Mouse (Mus musculus) kidney, postnatal 10 days (tissue): ENCODE measurements around the gene Rgma.
A peak's percentile ranks its signal among the peaks of the same experiment; 100 is the strongest.

ENCODE experiments used
- DNase-seq: peaks from one replicate; pipeline ENCODE4 v3.0.0; 2021; ENCODE audit warnings: mixed read lengths

The Rgma gene

DNA sequence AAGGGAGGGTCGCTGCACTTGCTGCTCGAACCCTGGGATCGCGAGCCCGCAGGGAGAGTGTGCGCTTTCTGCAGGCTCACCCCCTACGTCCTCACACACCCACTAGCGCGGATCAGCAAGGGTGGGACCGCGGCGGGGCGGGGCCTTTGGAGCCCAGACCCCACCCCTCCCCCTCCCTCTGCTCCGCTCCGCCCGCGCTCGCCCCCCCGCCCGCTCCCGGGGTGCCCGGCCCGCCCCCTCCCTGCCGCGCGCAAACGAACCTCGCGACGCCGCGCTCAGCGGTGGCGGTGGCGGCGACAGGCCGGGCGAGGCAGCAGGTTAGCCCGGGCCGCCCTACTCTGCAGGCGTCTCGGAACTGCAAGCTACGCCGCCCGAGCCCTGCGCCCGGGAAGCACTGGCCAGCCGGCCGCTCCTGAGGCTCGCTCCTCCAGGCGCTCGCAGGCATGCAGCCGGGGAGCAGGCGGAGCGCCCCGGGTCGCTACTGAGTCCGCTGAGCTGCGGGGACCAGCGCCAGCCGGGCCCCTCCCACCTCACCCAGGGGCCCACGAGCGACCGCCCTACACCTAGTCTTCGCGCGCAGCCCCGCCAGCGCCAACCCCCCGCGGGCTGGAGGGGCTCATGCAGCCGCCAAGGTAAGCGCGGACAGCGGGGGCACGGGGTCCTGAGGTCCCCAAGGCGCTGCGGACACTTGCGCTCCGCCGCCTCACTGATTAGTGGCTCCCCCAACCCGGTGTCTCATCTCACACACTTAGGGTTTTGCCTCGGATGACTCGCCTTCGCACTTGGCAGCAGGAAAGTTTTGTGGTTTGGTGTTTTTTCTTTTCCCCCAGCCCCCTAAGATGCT is at the start of gene Rgma:
Gene Rgma (plus strand): TSS at position 253 of the 844 bp plus-strand sequence.
- DNase-seq = peak; percentile 76

DNA sequence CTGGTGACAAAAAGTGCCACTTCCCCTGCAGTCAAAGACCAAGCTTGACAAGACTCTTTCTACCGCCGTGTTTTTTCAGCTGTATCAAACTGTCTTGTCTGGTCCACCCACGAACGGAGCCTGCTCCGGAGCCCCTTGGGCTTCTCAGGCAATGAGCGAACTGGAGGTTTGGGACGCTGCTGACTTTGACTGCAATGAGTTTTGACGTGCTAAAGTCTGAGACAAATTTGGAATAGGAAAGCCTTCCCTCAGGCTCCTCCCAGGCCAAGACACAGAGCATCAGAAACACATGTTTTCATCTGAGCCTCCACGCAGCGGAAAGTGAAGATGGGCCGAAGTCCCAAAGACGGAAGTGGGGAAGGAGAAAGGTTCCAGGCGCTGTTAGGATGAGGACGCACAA is 49.1 kb upstream of the Rgma start:
- no peak for DNase-seq

DNA sequence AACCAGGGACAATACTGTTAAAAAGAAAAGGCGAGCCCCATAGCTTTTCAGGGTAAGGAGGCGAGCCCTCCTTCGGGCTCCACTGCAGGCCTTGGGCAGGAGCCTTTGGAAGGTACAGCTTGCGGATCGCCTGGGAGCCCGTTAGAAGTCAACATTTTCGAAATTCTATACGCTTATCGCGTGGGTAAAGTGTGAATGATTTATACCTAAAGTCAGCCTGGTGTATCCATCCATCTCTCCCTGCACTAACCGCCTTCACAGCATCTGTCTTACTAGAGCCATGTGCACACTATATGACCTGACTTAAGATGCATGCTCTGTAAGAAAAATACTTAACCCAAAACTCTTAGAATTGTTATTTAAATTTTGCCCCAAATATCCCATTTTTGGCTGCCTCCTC is 48.6 kb upstream of the Rgma start:
- DNase-seq = no peak

GRCm38 (mm10) chr7:73327193-73327592 is 48.1 kb upstream of the Rgma start:
- DNase-seq = peak; percentile 60

DNA sequence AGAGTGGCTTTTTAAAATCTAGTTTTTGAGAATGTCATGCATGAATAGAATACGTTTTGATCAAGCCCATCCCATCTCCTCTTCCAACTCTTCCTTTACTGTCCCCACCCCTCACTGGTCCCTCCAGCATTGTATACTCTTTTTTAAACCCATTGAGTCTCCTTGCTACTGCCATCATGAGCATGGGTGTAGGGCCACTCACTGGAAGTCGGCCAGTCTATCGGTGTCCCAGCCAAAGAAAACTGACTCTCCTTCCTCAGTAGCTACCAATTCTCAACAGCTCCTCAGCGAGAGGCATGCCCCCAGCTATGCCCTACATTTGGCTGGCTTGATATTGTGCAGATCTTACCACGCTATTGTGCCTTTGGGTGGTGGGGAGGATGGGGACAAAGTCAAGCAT is 47.7 kb upstream of the Rgma start:
- no peak for DNase-seq

GRCm38 (mm10) chr7:73328653-73329207 is 46.6 kb upstream of the Rgma start:
- DNase-seq = no peak

GRCm38 (mm10) chr7:73330754-73331153 is 44.6 kb upstream of the Rgma start:
- DNase-seq = no peak

GRCm38 (mm10) chr7:73331645-73332044 is 43.7 kb upstream of the Rgma start:
- DNase-seq = no peak

DNA sequence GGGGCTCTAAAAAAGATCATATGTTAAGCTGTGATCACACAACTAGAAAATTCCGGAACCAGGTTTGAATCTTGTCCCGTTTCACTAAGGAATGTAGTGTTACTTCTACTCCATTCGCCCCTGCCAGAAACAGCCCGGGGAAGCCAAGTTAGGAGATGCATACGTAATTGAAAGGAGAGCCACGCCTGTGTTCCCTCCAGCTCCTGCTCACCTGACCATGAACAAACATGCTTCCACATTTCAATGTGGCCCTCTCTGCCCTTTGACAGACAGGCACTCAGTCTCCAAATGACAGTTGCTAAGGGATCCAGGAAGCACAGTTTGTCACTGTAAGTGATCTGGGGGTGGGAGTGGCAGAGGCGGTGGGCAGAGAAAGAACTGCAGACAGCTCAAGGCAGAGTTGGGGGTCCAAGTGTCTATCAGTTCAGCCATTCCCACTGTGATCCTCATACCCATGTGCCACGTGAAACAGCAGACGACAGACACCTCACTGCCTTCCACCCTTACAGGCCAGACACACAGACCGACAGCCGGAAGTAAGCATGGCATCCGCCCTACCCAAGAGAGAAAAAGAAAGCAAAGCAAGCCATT is 41.8 kb upstream of the Rgma start:
- DNase-seq = no peak

GRCm38 (mm10) chr7:73334883-73335282 is 40.4 kb upstream of the Rgma start:
- no peak for DNase-seq

GRCm38 (mm10) chr7:73336380-73336779 is 38.9 kb upstream of the Rgma start:
- DNase-seq = no peak

GRCm38 (mm10) chr7:73338353-73338752 is 37.0 kb upstream of the Rgma start:
- no peak for DNase-seq

- no peak for DNase-seq
Measured at GRCm38 (mm10) chr7:73343852-73344251, 31.5 kb upstream of the Rgma start.

DNA sequence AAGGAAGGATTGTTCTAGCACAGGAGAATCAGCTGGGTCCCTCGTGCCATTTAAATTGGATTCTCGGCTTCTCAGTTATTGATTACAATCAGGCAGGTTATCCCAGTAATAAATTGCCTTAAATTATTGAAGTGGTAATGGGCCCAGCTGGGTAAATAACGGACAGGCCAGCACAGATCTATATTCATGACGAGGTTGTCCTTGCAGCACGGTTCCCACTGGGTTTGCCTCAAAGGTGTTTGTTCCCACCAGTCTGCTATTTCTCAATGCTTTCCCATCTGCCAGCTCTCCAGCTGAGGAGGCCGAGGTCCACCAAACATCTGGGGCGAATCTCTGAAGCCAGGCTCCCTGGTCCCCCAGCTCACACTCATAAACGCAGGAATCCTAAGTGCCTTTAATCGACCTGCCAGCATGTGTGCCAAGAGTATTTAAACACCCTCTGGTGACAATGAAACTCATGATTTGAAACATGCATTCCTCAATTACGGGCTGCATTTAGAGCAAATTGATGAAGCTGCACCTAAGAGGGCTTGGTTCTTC is 26.7 kb upstream of the Rgma start:
- DNase-seq = no peak

DNA sequence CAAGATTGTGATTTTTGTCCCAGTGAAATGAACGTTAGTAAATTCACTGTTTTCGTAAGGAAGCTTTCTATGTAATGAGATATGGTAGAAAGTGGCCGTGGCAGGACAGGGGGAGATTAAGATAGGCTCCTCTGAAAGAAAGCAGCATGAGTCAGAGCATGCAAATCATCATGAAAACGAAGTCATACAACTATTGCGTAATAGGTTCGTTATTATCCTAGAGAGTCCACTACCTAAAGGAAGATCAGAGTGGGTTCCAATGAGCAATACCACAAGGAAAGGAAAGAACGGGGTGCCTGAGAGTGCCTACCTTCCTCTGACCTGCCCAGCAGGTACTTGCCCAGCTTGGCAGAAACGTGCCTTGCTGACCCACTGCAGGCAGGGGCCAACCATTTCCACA is 26.2 kb upstream of the Rgma start:
- no peak for DNase-seq

DNA sequence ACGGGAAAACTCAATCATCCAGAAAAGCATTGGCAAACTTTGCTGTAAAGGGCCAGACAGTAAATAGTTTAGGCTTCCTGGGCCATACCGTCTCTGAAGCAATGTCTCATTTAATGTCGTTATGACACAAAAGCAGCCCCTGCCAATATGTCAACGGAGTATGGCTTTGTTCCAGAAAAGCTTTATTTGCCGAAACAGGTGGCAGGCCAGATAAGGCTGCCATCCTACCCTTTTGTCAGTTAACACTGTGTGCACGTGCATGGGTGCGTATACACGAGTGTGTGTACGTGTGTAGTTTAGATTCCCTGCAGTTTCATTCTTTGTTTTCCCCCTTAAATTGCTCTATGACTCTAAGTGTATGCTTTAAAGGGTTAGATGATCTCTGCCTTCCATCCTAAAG is 20.1 kb upstream of the Rgma start:
- no peak for DNase-seq

DNA sequence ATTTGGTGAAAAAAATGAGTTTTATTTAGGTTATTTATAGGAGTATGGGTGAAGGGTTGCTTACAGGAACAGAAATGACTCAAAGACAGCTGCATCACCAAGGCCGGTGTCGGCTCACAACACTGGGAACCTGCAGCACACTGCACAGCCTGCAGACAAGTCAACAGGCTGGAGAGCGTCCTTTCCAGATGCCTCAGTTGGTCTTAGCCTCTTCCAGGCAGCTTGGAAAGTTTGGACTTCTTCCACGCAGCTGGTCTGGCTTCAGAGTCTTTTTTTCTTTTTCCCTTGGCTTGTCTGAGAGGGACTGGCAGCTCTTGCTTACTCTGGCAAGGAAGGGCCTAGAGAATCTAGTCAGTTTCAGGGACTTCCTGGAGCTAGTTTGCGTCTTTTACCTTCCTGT is 18.4 kb upstream of the Rgma start:
- no peak for DNase-seq

DNA sequence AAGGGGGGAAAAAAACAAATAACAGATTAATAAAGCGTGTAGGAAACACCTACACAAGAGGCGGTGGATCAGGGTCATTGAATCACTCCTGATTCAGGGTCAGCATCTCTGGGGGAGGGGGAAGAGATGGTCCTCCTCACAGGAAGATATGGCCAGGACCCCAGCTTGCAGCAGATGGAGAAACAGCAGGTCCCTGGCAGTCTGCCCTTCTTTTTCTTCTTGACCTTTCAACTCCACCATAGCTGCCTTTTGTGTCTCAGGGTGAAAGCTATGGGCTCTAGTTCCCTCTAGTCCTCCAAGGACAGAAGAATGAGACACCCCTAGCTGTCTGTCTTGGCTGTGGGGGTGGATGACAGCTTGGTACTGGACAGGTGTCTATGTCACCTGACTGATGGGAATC is 17.7 kb upstream of the Rgma start:
- no peak for DNase-seq

GRCm38 (mm10) chr7:73365511-73365910 is 9.8 kb upstream of the Rgma start:
- no peak for DNase-seq

DNA sequence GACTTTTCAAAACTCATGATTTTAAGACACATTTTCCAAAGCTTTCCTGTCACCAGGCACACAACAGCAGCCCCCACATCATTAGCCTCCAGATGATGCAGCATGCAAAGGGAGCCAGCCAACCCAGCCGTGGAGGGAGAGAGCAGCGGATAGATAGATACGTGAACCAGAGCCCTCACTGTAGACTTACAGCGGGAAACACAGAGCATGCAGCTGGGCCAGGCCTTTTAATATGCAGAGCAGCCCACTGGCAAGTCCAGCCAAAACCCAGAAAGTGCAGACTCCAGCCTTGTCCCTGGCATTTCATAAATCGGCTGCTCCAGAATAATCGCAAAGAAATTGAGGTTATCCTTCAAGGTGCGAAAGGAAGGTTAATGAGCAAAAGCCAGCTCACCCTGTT is 9.3 kb upstream of the Rgma start:
- DNase-seq = no peak

DNA sequence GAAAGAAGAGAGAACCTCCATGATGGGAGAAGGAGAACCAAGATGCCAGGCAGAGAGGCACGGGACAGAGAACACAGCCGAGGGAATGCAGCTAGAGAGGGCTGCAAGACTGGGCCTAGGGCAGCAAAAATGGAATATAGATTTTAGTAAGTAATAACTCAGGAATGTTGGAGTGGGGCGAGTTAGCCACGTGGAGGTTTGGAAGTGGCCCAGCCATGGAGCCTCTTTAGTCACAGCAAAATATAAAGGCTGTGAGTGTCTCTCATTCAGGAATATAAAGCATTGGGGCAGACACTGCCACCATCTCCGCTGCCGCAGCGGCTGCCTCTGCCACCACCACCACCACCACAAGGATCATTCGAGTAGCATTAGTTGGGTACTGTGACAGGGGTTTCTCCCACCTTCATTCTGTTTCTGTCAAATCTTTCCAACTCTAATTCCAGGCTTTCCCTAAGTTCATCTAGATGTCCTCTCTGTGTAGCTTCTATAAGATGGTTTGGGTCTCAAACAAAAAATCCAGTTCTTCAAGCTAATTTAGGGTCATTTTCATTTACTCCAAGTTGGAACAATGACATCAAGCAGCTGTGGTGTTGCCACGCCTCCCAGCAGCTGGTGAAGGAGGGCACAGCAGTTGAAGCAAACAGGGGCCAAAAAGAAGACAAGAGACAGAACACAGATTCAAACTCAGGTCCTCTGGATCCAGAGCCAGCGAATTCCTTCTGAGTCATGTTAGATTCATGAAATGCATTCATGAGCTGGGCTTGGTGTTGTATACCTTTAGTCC is 7.4 kb upstream of the Rgma start:
- no peak for DNase-seq

DNA sequence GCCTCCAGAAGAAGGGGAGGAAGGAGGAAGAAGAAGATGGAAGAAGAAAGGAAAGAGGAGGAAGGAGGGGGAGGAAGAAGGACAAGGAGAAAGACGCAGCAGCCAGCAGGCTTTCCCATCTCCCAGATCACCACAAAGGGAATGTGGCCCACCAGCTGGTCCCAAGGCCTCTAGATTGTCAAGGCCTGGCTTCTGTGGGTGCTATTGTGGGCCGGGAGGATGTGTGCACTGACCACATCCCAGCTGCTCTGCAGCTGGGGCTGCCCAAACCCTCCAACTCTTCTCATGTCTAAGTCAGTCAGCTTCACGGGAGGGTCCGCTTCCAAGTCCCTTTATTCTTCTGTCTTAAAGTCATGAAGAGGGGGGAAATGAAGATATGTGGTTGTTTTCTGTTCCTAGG is 5.3 kb upstream of the Rgma start:
- DNase-seq = peak; percentile 28
